Mouse (Mus musculus) heart, postnatal 0 days (tissue): ENCODE results near the gene Wasf2. TPM values are rescaled to one million over a fixed set of nuclear protein-coding genes. Genes with fewer than 3 reads are reported as not detected.

Experiments
- ATAC-seq: fragments of 200-750 bp; cut with Nextera tagmentation; 2 replicates; pipeline ENCODE4 v1.8.0; 2017; ENCODE audit warnings: low read depth, moderate number of reproducible peaks, moderate library complexity; ENCODE audit not compliant: insufficient read depth
- DNase-seq: peaks from one replicate; pipeline ENCODE4 v3.0.0-alpha.2; 2016; ENCODE audit warnings: low spot score
- H3K27ac ChIP-seq: fragments of 300-500 bp; sonication (generic); 2 replicates; pipeline ENCODE4 v1.5.1; 2014; ENCODE audit warnings: low read depth, mild to moderate bottlenecking
- H3K27me3 ChIP-seq: fragments of 300-500 bp; sonication (generic); 2 replicates; pipeline ENCODE4 v1.6.1; 2014; ENCODE audit warnings: low read length, mixed read lengths; ENCODE audit not compliant: control insufficient read depth, insufficient read depth
- H3K36me3 ChIP-seq: fragments of 300-500 bp; sonication (generic); replicated peaks from 2 replicates; pipeline ENCODE4 v1.6.1; 2014; ENCODE audit warnings: low read length, mixed read lengths; ENCODE audit not compliant: control insufficient read depth, insufficient read depth
- H3K4me1 ChIP-seq: fragments of 300-500 bp; sonication (generic); 2 replicates; pipeline ENCODE4 v1.6.1; 2014; ENCODE audit warnings: antibody characterized with exemption; ENCODE audit not compliant: control insufficient read depth, insufficient read depth
- H3K4me2 ChIP-seq: fragments of 300-500 bp; sonication (generic); 2 replicates; pipeline ENCODE4 v1.6.1; 2014; ENCODE audit warnings: low read depth, mild to moderate bottlenecking, low read length, moderate library complexity
- H3K4me3 ChIP-seq: fragments of 300-500 bp; sonication (generic); 2 replicates; pipeline ENCODE4 v1.5.1; 2014; ENCODE audit warnings: low read depth, low read length
- H3K9ac ChIP-seq: fragments of 300-500 bp; sonication (generic); replicated peaks from 2 replicates; pipeline ENCODE4 v1.6.1; 2014; ENCODE audit warnings: low read depth, low read length, mixed read lengths
- H3K9me3 ChIP-seq: fragments of 300-500 bp; sonication (generic); replicated peaks from 2 replicates; pipeline ENCODE4 v1.6.1; 2016; ENCODE audit warnings: low read length; ENCODE audit not compliant: control insufficient read depth
- CTCF ChIP-seq: IDR thresholded peaks from 2 replicates; pipeline ENCODE4 v1.5.1; 2016; ENCODE audit warnings: antibody characterized with exemption, control low read depth, low read depth
- EP300 ChIP-seq: IDR thresholded peaks from 2 replicates; pipeline ENCODE4 v1.6.1; 2016; ENCODE audit warnings: antibody characterized with exemption, low read depth
- WGBS: fragments of 180-500 bp; shearing (Covaris S2); extraction: QIAGEN DNeasy Blood & Tissue Kit; methylation state at CpG from one replicate; pipeline ENCODE4 v1.1.7; 2014; 5-methylcytosine and 5-hydroxymethylcytosine counted together
- polyA plus RNA-seq: library from polyadenylated mRNA; unstranded; fragments of >200 nt; fragmentation: Nextera tagmentation; extraction: Ambion mirVana; gene quantifications from 2 replicates; pipeline ENCODE4 v1.2.1, GENCODE M21; 2015
- total RNA-seq: library from RNA; depleted of rRNA; stranded (reverse); fragments of >200 nt; gene quantifications from 2 replicates; pipeline ENCODE4 v1.2.3, GENCODE M21; 2014; ENCODE audit warnings: low replicate concordance

Wasf2 gene
- total and polyA plus RNA-seq, 2 experiments from 2014 or later, result 54.5 to 62.4 TPM

GRCm38 (mm10) chr4:133129391-133129790 lies 914 bp upstream of the Wasf2 start:
- Histone ChIP-seq H3K36me3 (peaks cover 6% of the 10 kb centered on the region; the same call in 1 of the 2 replicates), H3K27ac (peak overlapping the region; percentile 96), H3K27me3 (no peaks in the 10 kb centered on the region), H3K9me3 (0 out of 2 replicates have a peak, but pooled peaks cover under 1% of the 10 kb centered on the region), H3K4me2 (peak overlapping the region; percentile 89), H3K9ac (peak overlapping the region; percentile 39; the same call in 1 of the 2 replicates), H3K4me1 (peaks cover 12% of the 10 kb centered on the region), H3K4me3 (peak overlapping the region; percentile 97)
- DNase-seq, result no peak
- TF ChIP-seq EP300 (no peak), CTCF (no peak)
- WGBS, result 51% methylated on average over 11 of the region's 11 CpGs
- ATAC-seq, result no peak

GRCm38 (mm10) chr4:133130890-133131741 lies 811 bp downstream of the Wasf2 start:
- ATAC-seq, result no peak
- TF ChIP-seq EP300 (no peak), CTCF (no peak)
- no peaks in the 10 kb centered on the region for H3K9me3 ChIP-seq

GRCm38 (mm10) chr4:133132027-133132426 lies 1.7 kb downstream of the Wasf2 start:
- Histone ChIP-seq H3K9me3 (no peaks in the 10 kb centered on the region), H3K9ac (peak overlapping the region; percentile 94), H3K4me1 (peaks cover 19% of the 10 kb centered on the region), H3K27me3 (no peaks in the 10 kb centered on the region), H3K4me3 (peak overlapping the region; percentile 97), H3K27ac (peak overlapping the region; percentile 96), H3K36me3 (peaks cover 13% of the 10 kb centered on the region; the same call in 1 of the 2 replicates), H3K4me2 (peak overlapping the region; percentile 89)
- no peak for ATAC-seq
- 10% methylated on average over 6 of the region's 6 CpGs for WGBS
- peak; percentile 84 for TF ChIP-seq EP300
- TF ChIP-seq CTCF, result no peak
- DNase-seq, result peak; percentile 80

More at GRCm38 (mm10) chr4:133130890-133131741, 811 bp downstream of the Wasf2 start:
- Histone ChIP-seq H3K36me3 (peaks cover 13% of the 10 kb centered on the region; the same call in 1 of the 2 replicates), H3K4me1 (peaks cover 12% of the 10 kb centered on the region), H3K4me3 (peak overlapping the region; percentile 97), H3K4me2 (peak overlapping the region; percentile 89), H3K9ac (peak overlapping the region; percentile 94), H3K27me3 (no peaks in the 10 kb centered on the region), H3K27ac (peak overlapping the region; percentile 96)
- WGBS, result under 1% methylated on average over 17 of the region's 17 CpGs
- no peak for DNase-seq

DNA sequence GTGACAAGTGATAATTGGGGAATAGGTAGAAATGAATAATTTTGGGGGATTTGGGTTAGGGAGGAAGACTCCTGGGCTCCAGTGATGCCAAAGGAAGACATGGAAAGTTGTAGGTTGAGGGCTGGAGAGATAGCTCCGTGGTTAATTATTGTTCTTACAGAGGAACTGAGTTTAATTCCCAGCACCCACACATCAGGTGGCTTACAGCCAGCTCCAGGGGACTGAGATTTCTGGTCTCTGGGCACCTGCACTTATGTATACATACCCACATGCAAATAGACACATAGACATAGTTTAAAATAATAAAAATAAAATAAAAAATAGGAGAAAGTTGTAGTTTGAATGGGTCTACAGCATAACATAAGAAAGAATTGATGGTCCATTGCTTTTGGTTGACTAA lies 6.6 kb downstream of the Wasf2 start:
- Histone ChIP-seq H3K9ac (no peak overlapping the region), H3K9me3 (no peaks in the 10 kb centered on the region), H3K4me3 (no peak overlapping the region), H3K27me3 (no peaks in the 10 kb centered on the region), H3K4me2 (no peak overlapping the region), H3K4me1 (peaks cover 14% of the 10 kb centered on the region), H3K36me3 (peaks cover 31% of the 10 kb centered on the region; the same call in 1 of the 2 replicates), H3K27ac (no peak overlapping the region)
- WGBS, result 41% methylated on average over 1 of the region's 1 CpGs
- no peak for TF ChIP-seq CTCF
- no peak for TF ChIP-seq EP300
- DNase-seq (no peak), ATAC-seq (no peak)

GRCm38 (mm10) chr4:133138971-133139370 lies 8.7 kb downstream of the Wasf2 start:
- WGBS, result 44% methylated on average over 4 of the region's 4 CpGs
- H3K27me3 ChIP-seq, result no peaks in the 10 kb centered on the region
- DNase-seq (no peak), ATAC-seq (no peak)
- H3K4me2 ChIP-seq, result no peak overlapping the region
- no peak overlapping the region for H3K9ac ChIP-seq
- TF ChIP-seq EP300 (no peak), CTCF (no peak)
- H3K36me3 ChIP-seq, result peaks cover 28% of the 10 kb centered on the region; the same call in 1 of the 2 replicates
- peak overlapping the region; percentile 49 for H3K27ac ChIP-seq
- no peaks in the 10 kb centered on the region for H3K9me3 ChIP-seq
- no peak overlapping the region for H3K4me3 ChIP-seq
- H3K4me1 ChIP-seq, result peaks cover 7% of the 10 kb centered on the region; the same call in 1 of the 2 replicates
